Mouse (Mus musculus): ENCODE measurements around the gene Chst11. TPM values are rescaled to one million over a fixed set of nuclear protein-coding genes. Genes with fewer than 3 reads are reported as not detected.

The Chst11 gene
- polyA plus RNA-seq, 1 experiment: 25.0 TPM

DNA sequence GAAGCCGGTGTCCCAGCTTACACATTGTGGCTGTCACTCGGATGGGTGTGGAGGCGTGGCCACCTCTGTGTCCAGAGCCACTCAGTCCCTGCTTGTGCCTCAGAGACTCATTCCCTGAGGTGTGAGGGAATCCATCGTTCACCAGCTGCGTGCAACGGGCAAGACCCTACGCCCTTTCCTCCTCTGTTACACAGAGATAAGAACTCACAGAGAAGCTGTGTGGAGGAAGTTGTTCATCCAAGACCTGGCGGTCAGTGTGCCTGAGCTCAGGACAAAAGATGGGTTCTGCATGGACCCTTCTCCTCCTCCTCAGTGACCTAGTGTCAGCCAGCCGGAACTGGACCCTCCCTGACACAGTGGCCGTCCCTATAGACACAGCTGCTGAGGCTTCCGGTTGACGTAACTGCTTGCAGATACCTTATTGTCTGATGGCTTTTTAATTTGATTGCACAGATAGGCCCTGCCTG lies 95.0 kb downstream of the Chst11 start:
- no peak for TF ChIP-seq POLR2A (IDR thresholded peaks at IDR 0.05; ENCODE audit: extremely low read depth, insufficient read depth, low read length)
- TF ChIP-seq CTCF (IDR thresholded peaks at IDR 0.05; ENCODE audit: extremely low read depth, insufficient read depth, low read length): no peak
- H3K4me3 ChIP-seq (ENCODE audit: insufficient read depth, low read length): no peak overlapping the region
- no peak overlapping the region for H3K27ac ChIP-seq (ENCODE audit: insufficient read depth, low read length)
- peaks cover 4% of the 10 kb centered on the region for H3K4me1 ChIP-seq (ENCODE audit: control insufficient read depth, insufficient read depth, low read length)

DNA sequence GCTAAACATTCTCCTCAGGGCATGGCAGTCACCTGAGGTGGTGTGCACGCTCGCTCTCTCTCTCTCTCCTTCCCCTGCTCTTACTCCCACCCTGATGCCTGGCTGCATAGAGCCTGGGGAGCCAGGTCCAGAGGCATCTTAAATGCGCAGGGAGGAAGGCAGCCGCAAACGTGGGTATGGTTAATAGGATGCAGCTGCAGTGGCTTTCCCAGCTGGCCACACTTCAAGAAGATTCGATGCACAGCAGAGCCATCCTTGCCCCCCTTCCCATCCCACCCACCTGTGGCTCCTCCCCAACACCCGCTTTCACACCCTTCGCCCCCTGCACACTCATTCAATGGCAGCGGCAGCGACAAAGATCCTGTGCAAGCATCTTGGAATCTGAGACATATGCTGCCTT lies 95.6 kb downstream of the Chst11 start:
- Histone ChIP-seq H3K4me1 (ENCODE audit: control insufficient read depth, insufficient read depth, low read length) (peaks cover 4% of the 10 kb centered on the region), H3K4me3 (ENCODE audit: insufficient read depth, low read length) (no peak overlapping the region), H3K27ac (ENCODE audit: insufficient read depth, low read length) (no peak overlapping the region)
- TF ChIP-seq POLR2A (IDR thresholded peaks at IDR 0.05; ENCODE audit: extremely low read depth, insufficient read depth, low read length): no peak
- TF ChIP-seq CTCF (IDR thresholded peaks at IDR 0.05; ENCODE audit: extremely low read depth, insufficient read depth, low read length): no peak

DNA sequence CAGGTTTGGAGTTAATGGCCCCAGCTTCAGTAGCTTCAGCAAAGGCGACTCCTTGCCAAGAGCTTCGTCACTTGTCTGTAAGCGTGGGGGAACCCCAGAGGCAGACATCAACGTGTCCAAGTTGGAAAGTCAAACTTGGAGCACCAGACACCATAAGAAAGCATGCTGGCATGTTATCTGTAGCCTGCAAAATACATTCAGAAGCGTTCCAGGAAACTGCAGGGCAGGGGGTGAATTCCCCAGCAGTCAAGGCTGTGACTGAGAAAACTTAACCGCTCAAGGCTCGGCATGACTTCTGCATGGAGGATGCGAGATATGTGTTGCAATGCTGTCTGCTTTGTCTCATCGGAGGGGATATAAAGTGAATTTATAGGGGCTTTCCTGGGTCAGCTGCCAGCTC lies 98.6 kb downstream of the Chst11 start:
- H3K4me3 ChIP-seq (ENCODE audit: insufficient read depth, low read length): no peak overlapping the region
- no peak for TF ChIP-seq CTCF (IDR thresholded peaks at IDR 0.05; ENCODE audit: extremely low read depth, insufficient read depth, low read length)
- no peak overlapping the region for H3K27ac ChIP-seq (ENCODE audit: insufficient read depth, low read length)
- H3K4me1 ChIP-seq (ENCODE audit: control insufficient read depth, insufficient read depth, low read length): peaks cover 4% of the 10 kb centered on the region

DNA sequence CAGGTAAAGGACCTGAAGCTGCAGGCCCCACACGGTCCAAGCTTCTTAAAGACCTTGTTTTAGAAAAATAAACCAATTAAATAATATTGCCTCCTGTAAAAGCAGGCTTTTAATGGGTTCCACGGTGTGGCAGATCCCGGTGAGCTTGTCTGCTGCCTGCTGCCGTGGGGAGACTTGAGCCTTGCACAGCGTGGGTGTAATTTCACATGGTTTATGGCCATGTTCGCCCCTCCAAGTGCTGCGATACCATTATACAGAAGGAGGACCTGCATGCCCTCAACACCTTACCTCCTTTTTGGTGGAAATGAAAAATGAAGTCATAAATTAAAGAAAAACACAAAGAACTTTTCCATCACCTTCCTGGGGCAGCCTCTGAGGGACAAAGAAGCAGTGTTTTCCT lies 103.0 kb downstream of the Chst11 start:
- Histone ChIP-seq H3K27ac (ENCODE audit: insufficient read depth, low read length) (no peak overlapping the region), H3K4me1 (ENCODE audit: control insufficient read depth, insufficient read depth, low read length) (no peaks in the 10 kb centered on the region), H3K4me3 (ENCODE audit: insufficient read depth, low read length) (no peak overlapping the region)
- TF ChIP-seq POLR2A (IDR thresholded peaks at IDR 0.05; ENCODE audit: extremely low read depth, insufficient read depth, low read length) (no peak), CTCF (IDR thresholded peaks at IDR 0.05; ENCODE audit: extremely low read depth, insufficient read depth, low read length) (no peak)

DNA sequence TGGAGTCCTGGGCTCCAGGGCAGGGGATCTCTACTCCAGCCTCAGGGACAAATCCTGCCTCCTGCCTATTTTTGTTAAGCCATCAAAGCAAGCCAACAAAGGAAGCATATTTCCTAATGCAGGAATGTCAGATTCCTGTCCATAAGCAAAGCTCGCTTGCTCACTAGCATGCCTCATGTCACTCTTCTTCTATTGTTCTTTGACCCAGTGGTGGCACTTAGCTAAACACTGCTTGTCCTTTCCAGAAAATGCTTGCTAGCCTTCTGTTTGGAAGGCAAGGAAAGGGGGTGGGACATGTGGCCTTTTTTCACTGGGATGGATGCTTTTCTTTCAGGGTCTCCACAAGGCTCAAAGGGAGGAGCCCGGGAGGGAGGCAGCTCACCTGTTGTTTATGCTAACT lies 103.5 kb downstream of the Chst11 start:
- TF ChIP-seq POLR2A (IDR thresholded peaks at IDR 0.05; ENCODE audit: extremely low read depth, insufficient read depth, low read length) (no peak), CTCF (IDR thresholded peaks at IDR 0.05; ENCODE audit: extremely low read depth, insufficient read depth, low read length) (no peak)
- Histone ChIP-seq H3K4me3 (ENCODE audit: insufficient read depth, low read length) (no peak overlapping the region), H3K4me1 (ENCODE audit: control insufficient read depth, insufficient read depth, low read length) (no peaks in the 10 kb centered on the region), H3K27ac (ENCODE audit: insufficient read depth, low read length) (no peak overlapping the region)

DNA sequence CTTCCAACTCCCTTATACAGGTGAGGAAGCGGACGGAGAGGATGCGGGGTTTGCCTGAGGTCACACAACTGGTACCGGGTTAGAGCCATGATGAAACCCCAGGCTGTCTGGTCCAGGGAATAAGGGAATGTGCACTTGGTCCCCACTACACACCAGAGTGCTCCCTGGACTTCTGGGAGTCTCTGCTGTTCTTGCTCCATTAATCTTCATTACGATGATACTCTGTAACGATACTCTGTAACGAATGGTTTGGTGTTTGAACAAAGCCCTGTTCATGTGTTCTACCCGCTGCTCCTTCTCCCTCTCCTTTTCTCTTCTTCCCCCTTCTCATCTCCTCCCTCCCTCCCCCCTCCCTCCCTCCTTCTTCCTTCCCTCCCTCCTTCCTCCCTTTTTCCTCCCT lies 104.9 kb downstream of the Chst11 start:
- no peak overlapping the region for H3K4me3 ChIP-seq (ENCODE audit: insufficient read depth, low read length)
- H3K27ac ChIP-seq (ENCODE audit: insufficient read depth, low read length): no peak overlapping the region
- TF ChIP-seq CTCF (IDR thresholded peaks at IDR 0.05; ENCODE audit: extremely low read depth, insufficient read depth, low read length) (no peak), POLR2A (IDR thresholded peaks at IDR 0.05; ENCODE audit: extremely low read depth, insufficient read depth, low read length) (no peak)
- H3K4me1 ChIP-seq (ENCODE audit: control insufficient read depth, insufficient read depth, low read length): no peaks in the 10 kb centered on the region

DNA sequence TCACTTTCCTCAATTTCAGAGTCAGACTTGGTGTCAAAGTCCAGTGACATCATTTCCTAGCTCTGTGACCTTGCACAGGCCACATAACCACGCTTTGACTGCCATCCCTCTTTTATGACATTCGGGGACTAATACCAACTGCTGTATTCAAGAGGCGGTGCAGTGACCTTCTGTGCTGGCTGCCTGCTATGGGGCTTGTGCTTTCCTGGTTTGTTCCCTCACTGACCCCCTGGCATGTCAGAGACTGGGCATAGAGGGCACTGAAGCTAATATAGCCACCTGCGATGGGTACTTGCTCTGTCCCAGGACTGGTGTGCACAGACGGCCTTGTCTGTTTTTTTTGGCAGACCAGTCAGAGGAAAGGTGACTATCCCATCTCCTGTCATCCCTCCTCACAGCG lies 108.4 kb downstream of the Chst11 start:
- no peaks in the 10 kb centered on the region for H3K4me1 ChIP-seq (ENCODE audit: control insufficient read depth, insufficient read depth, low read length)
- no peak overlapping the region for H3K4me3 ChIP-seq (ENCODE audit: insufficient read depth, low read length)
- no peak overlapping the region for H3K27ac ChIP-seq (ENCODE audit: insufficient read depth, low read length)
- no peak for TF ChIP-seq POLR2A (IDR thresholded peaks at IDR 0.05; ENCODE audit: extremely low read depth, insufficient read depth, low read length)
- no peak for TF ChIP-seq CTCF (IDR thresholded peaks at IDR 0.05; ENCODE audit: extremely low read depth, insufficient read depth, low read length)

DNA sequence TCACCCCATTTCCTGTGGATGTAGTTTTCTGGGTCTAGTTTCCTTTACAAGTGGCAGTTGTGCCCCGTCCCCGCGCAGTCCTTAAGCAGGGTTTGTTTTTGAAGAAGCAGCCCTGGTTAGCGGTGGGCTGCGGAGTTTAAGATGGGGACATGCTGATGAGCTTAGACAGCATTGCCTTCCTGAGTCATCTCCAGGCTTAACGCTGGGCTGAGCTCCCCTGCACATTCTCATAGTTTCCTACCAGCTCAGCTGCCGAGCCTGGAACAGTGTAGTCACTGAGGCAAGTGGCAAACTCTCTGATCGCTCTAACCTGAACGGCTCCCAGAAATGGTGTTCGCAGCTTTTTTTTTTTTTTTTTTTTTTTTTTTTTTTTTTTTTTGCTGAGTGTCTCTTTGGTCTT lies 109.0 kb downstream of the Chst11 start:
- Histone ChIP-seq H3K4me1 (ENCODE audit: control insufficient read depth, insufficient read depth, low read length) (no peaks in the 10 kb centered on the region), H3K4me3 (ENCODE audit: insufficient read depth, low read length) (no peak overlapping the region), H3K27ac (ENCODE audit: insufficient read depth, low read length) (no peak overlapping the region)
- TF ChIP-seq POLR2A (IDR thresholded peaks at IDR 0.05; ENCODE audit: extremely low read depth, insufficient read depth, low read length) (no peak), CTCF (IDR thresholded peaks at IDR 0.05; ENCODE audit: extremely low read depth, insufficient read depth, low read length) (no peak)

DNA sequence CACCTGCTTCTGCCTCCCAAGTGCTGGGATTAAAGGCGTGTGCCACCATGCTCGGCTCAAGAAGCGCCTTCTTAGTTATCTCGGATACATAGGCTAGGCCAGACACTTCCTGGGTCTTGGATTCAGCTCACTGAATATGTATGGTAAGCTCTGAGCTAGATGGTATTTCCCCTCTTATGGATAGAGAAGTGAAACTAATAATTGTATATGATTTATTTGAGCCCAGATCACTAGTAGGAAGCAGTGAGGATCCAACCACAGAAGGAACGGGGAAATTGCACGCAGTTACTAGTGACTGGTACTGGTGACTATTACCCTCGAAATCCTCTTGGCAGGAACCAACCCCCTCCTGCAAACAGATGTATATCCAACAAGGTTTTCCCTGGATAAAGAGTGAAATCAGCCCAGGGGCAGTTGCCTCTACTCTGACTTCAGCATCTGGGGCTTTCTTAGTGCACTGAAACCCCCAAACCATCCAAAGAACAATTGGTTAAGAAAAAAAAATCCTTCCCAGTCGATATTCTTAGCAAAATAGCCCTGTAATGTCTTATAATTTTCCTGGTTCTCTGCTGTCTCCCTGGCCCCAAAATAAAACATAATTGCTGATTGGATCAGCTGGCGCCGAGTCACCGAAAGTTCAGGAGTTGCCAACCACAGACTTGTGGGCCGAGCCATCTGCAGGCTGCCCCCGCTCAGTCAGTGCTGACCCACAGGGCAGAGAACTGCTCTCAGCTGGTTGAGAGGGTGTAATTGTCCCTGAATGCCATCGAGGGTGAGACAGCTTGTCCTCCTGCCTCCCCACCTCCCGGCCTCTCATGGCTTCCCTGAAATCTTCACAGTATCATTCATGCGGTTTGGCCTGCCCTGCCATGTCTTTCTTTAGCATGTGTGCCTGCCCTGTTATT lies 109.8 kb downstream of the Chst11 start:
- TF ChIP-seq CTCF (IDR thresholded peaks at IDR 0.05; ENCODE audit: extremely low read depth, insufficient read depth, low read length): no peak
- TF ChIP-seq POLR2A (IDR thresholded peaks at IDR 0.05; ENCODE audit: extremely low read depth, insufficient read depth, low read length): no peak
- H3K4me3 ChIP-seq (ENCODE audit: insufficient read depth, low read length): no peak overlapping the region
- H3K4me1 ChIP-seq (ENCODE audit: control insufficient read depth, insufficient read depth, low read length): no peaks in the 10 kb centered on the region
- H3K27ac ChIP-seq (ENCODE audit: insufficient read depth, low read length): no peak overlapping the region

DNA sequence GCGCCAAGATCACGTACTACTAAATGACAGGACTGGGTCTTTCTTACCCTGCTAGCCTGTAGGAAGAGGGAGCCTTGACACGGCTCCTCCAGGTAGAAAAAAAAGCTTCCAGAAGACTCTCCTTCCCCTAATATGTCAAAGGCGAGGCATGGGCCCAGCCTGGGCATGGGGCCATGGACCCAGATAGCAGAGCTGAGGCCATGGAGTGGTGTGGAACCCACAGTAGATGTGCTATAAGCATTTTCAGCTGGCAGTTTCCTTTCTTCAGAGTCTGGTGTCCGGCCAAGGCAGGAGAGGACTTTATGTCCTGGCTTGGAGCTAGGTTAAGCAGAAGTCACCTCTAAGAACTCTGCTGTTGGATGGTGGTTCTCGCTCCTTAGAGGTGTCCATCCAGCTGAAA lies 111.0 kb downstream of the Chst11 start:
- H3K4me1 ChIP-seq (ENCODE audit: control insufficient read depth, insufficient read depth, low read length): no peaks in the 10 kb centered on the region
- no peak for TF ChIP-seq POLR2A (IDR thresholded peaks at IDR 0.05; ENCODE audit: extremely low read depth, insufficient read depth, low read length)
- no peak for TF ChIP-seq CTCF (IDR thresholded peaks at IDR 0.05; ENCODE audit: extremely low read depth, insufficient read depth, low read length)
- no peak overlapping the region for H3K4me3 ChIP-seq (ENCODE audit: insufficient read depth, low read length)
- no peak overlapping the region for H3K27ac ChIP-seq (ENCODE audit: insufficient read depth, low read length)
